Mouse (Mus musculus): Measurements from ENCODE around the gene Rela. TPM values are rescaled to one million over a fixed set of nuclear protein-coding genes. Genes with fewer than 3 reads are reported as not detected.

Rela gene
- total RNA-seq (2023), result 151 TPM

GRCm38 (mm10) chr19:5637069-5638047, at the start of gene Rela:
Gene Rela (plus strand): TSS chr19:5637483.

DNA sequence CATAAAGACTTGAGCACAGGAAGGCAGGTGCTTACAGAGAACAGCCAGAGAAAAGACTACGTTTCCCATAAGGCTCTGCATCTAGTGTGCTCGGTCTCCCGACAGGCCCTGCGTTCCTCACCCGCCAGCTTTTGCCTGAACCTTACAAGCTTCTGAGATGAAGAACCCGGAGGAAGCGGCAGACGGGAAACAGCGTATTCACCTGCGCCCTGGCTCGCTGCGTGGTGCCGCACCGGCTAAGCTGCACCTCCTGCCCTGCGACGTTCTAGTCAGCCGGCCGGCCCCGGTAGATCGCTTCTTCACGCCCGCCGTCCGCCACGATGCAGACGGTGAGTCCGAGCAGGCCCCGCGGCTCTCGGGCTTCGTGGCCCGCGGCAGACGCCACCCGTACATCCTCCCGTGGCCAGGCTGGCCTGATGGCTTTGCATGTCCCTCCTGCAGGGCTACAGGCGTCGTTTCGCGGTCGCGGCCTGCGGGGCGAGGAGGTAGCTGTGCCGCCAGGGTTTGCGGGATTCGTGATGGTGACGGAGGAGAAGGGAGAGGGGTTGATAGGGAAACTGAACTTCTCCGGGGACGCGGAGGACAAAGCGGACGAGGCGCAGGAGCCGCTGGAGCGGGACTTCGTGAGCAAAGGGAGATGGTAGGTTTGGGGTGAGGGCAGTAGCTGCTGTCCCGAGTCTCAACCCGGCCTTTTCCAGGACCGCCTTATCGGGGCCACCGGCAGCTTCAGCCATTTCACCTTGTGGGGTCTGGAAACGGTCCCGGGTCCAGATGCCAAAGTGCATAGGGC, 35.3 kb upstream of the Rela start, which contains the start of gene Rnaseh2c:
Rnaseh2c (plus strand) TSS at position 122 of the 790 bp plus-strand sequence.

DNA sequence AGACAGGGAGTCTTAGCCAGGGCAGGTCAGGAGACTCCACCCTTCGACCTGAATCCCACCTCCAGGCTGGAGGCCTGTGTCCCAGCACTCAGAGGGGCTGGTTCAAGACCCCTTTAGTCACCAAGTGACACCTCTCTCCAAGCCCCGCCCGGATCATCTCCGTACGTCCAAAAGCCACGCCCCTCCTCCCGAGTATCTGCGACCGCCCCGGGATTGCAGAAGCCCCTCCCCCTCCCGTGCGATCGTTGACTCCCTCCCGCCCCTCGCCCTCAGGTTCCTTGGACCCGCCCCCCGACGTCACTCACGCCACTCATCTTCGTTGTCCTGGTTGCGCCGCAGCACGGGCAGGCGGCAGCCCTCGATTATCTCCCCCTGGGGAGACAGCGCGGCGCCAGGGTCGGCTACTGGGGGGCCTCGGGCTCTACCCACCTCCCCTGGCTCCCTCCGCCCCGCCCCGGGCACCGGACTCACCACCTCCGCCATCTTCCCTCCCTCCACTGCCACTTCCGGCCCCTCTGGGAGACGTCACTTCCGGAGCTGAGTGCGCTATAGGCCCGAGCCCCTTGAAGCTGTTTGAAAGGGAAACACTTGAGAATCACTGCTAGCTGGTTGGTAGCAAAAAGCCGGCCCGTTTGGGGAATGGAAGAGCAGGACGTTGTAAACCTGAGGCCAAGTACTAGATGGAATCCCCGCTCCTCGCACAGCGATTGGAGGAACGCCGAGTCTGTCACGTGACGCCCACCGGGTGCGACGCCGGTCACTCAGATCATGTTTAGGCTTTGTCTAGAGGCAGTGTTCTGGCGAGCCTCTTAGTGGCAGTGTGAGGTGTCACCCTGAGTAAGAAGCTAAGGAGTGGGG, 27.5 kb upstream of the Rela start, which contains the start of gene Kat5:
Kat5 (minus strand) TSS at position 691 of the 858 bp plus-strand sequence.

DNA sequence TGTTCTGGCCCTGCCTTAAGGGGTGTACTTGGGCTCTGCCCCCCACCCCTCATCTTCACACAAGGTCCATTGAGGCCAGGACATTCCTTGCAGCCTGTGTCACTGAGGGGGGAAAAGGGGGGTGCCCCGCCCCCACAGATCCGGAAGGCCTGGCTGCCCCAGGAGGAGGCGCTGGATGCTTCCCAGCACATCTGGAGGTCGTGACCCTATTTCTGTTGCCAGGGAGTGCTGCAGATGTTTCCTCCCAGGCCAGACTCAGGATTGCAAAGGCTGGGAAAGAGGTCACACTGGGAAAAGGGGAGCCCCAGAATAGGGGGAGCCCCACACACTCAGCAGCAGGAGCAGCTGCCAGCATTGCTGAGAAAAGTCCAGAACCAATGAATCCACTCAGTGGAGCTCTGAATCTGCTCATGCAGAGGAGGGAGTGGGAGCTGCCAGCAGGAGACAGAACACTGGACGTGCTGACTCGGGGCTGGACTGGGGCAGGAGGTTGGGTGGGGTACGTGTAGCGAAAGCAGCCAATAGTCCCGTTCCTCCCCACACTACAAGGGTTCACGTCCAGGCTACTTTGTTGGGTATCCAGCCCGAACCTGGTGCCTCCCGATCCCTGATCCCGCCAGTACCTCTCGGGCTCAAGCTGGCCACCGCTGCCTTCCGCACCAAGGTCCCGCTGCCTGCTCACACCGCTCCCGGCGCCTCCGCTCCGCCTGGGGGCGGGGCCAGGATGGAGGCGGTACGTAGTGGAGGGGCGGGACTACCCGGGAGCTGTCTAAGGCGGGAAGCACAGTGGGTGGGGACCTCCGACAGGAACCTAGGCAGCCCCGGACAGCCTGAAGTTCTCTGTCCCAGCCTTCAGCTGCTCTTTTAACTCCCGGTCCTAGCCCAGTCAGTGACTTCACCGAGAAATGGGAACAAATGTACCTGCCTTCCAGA, 26.0 kb downstream of the Rela start, which contains the start of gene Sipa1:
Sipa1 (minus strand) TSS at position 727 of the 933 bp plus-strand sequence.

DNA sequence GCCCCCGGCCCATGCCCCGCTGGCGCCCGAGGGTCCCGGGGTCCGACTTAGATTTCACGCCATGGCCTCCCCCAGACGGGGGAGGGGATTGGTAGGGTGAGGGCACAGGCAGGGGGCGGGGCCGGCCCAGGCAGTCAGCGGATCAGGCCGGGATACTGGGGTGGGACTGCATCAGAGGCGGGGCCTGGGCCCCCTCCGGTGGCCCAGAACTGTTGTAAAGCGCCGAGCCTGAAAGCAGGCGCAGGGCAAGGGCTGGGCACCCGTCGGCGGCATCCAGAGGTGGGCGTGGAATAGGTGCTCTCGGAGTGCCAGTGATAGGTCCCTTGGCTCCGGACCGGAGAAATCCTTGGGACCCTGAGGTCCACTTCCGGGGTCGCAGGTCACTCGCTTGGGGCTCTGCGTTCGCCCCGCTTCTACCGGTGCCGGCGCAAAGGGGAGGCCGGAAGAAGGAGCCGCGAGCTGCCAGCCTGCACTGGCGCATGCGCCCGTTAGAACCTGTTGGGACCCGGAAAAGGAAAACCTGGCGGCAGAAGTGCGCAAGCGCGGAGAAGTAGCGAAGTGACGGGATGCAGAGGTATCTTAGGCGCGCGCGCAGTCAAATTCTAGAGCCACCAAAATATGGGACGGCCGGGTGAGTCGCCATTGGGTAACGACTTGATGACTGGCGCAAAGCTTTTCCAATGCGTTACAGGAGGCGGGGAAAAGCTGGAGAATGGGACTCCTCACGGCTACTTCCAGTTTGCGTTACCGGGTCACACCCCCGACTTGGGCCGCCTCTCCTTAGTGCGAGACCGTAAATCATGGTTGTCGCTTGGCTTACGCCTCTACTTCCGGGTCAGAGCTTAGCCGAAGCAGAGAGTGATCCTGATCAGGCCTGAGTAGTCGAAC, 51.2 kb downstream of the Rela start, which contains the start of the genes Map3k11 and Pcnx3:
Map3k11 (plus strand) TSS at position 543 of the 888 bp plus-strand sequence.
Pcnx3 (minus strand) TSS at position 709 of the 888 bp plus-strand sequence.

Other genes with a start within 250 kb of the Rela start
- 189 TPM for gene Sart1, start 248.8 kb upstream of the Rela start, total RNA-seq (2023)
- not detected for gene Tsga10ip, start 235.0 kb upstream of the Rela start, total RNA-seq (2023)
- gene Drap1, start 212.5 kb upstream of the Rela start, total RNA-seq (2023), result 164 TPM
- gene AI837181, start 212.3 kb upstream of the Rela start, total RNA-seq (2023), result 54.1 TPM
- 0.79 TPM for gene Fosl1, start 189.9 kb upstream of the Rela start, total RNA-seq (2023)
- gene Ccdc85b, start 179.6 kb upstream of the Rela start, total RNA-seq (2023), result 6.2 TPM
- 82.7 TPM for gene Fibp, start 176.9 kb upstream of the Rela start, total RNA-seq (2023)
- gene Ctsw, start 169.0 kb upstream of the Rela start, total RNA-seq (2023), result 43.6 TPM
- gene Efemp2, start 163.5 kb upstream of the Rela start, total RNA-seq (2023), result not detected
- gene Mus81, start 149.1 kb upstream of the Rela start, total RNA-seq (2023), result 38.5 TPM
- 1,344 TPM for gene Cfl1, start 147.0 kb upstream of the Rela start, total RNA-seq (2023)
- gene 1700020D05Rik, start 133.7 kb upstream of the Rela start, total RNA-seq (2023), result not detected
- 4.8 TPM for gene Snx32, start 126.9 kb upstream of the Rela start, total RNA-seq (2023)
- not detected for gene Ovol1, start 76.8 kb upstream of the Rela start, total RNA-seq (2023)
- 17.9 TPM for gene Ap5b1, start 69.5 kb upstream of the Rela start, total RNA-seq (2023)
- 78.0 TPM for gene Rnaseh2c, start 35.6 kb upstream of the Rela start, total RNA-seq (2023)
- 144 TPM for gene Kat5, start 27.2 kb upstream of the Rela start, total RNA-seq (2023)
- gene Sipa1, start 26.2 kb downstream of the Rela start, total RNA-seq (2023), result 171 TPM
- gene Map3k11, start 51.3 kb downstream of the Rela start, total RNA-seq (2023), result 50.6 TPM
- 181 TPM for gene Pcnx3, start 51.4 kb downstream of the Rela start, total RNA-seq (2023)
- gene Kcnk7, start 66.9 kb downstream of the Rela start, total RNA-seq (2023), result not detected
- gene Ehbp1l1, start 88.8 kb downstream of the Rela start, total RNA-seq (2023), result 30.5 TPM
- gene Fam89b, start 92.2 kb downstream of the Rela start, total RNA-seq (2023), result 18.5 TPM
- gene Ltbp3, start 103.4 kb downstream of the Rela start, total RNA-seq (2023), result not detected
- 74.2 TPM for gene Scyl1, start 133.9 kb downstream of the Rela start, total RNA-seq (2023)
- gene Frmd8, start 237.8 kb downstream of the Rela start, total RNA-seq (2023), result 127 TPM
- gene Slc25a45, start 240.3 kb downstream of the Rela start, total RNA-seq (2023), result 27.0 TPM